Mouse (Mus musculus) kidney, adult 18-20 months (tissue): ENCODE results near the gene Slc25a38.
A peak's percentile ranks its signal among the peaks of the same experiment; 100 is the strongest.

Experiments used
- DNase-seq: peaks from one replicate; pipeline ENCODE4 v3.0.0; 2021

The Slc25a38 gene

GRCm38 (mm10) chr9:120149222-120149828 is 39.2 kb downstream of the Slc25a38 start, which contains the start of gene Mobp:
TSS of gene Mobp (plus strand) at chr9:120149707.
- DNase-seq = no peak

- no peak for DNase-seq
These were observed 41.0 kb downstream of the Slc25a38 start for GRCm38 (mm10) chr9:120151152-120151551.

GRCm38 (mm10) chr9:120151906-120152399 is 41.8 kb downstream of the Slc25a38 start:
- DNase-seq = no peak

- DNase-seq = no peak
These were observed 47.9 kb downstream of the Slc25a38 start for GRCm38 (mm10) chr9:120158047-120158446.

GRCm38 (mm10) chr9:120163862-120164261 is 53.7 kb downstream of the Slc25a38 start:
- DNase-seq = no peak

GRCm38 (mm10) chr9:120167826-120168225 is 57.7 kb downstream of the Slc25a38 start:
- DNase-seq = no peak

GRCm38 (mm10) chr9:120171295-120171694 is 61.1 kb downstream of the Slc25a38 start:
- DNase-seq = peak; percentile 68
